Mouse (Mus musculus): ENCODE results near the gene Ints6.

GRCm38 (mm10) chr14:62773766-62774165 is 12.8 kb upstream of the Ints6 start:
- no peak for TF ChIP-seq POLR2A (IDR thresholded peaks at IDR 0.05; ENCODE audit: borderline replicate concordance, insufficient read depth, low read length)
- no peak for TF ChIP-seq CTCF (IDR thresholded peaks at IDR 0.05; ENCODE audit: borderline replicate concordance, insufficient read depth, low read depth, low read length)
